28 mouse cellular contexts compared by ENCODE assay signal in the genomic region with DNA sequence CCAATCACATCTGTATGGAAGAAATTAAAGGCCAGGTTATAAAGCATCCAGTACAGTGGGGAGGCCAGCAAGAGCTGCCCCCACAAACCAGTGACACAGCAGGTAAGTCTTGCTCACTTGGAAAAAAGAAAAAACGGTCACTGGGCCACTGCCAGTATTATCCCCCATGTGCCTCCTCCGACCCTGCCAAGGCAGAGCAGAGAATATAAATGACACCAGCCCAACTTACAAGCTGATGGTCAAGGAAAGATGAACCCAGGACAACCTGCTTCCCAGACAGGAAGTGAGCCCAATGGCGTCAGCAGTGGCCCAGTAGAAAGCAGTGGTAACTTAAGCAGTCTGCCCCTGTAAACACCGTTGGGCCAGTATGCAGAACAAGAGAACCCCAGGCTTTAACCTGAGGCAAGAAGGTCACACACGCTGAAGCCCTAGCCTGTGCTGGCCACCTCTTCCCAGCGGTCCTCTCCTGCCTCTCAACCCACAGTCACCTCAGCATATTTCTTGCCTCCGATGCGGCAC.
DNase-seq lines count a peak whose midpoint lies in the region; ATAC-seq and TF ChIP-seq lines count a peak whose summit lies in the region.
"Had no signal": no experiment of that assay in that cellular context is flagged by ENCODE, and none has a peak within 500 bp of the region (broad histone marks: within the 10 kb centered on the region; RNA-seq: fewer than 3 reads in every experiment).

No protein-coding gene starts in this region.

- TF ChIP-seq CTCF in gastrocnemius, adult 2 months (IDR thresholded peaks at IDR 0.05) = no peak
- no peak for TF ChIP-seq CTCF in left cerebral cortex, adult 2 months (IDR thresholded peaks at IDR 0.05)

- intact Hi-C loops in gastrocnemius, adult 2 months (cut with DNase I) = no loop called here
- intact Hi-C loops in left cerebral cortex, adult 2 months (cut with DNase I) = no loop called here

- peak; percentile 29 to 37; a peak in 3 of 4 replicates for ATAC-seq in hematopoietic stem cell, adult 5-6 weeks (replicated peaks in 1 of 2; ENCODE audit: insufficient read depth in 1 of 2, low FRiP score in 2 of 2, low TSS enrichment in 1 of 2, low read depth in 1 of 2, poor library complexity in 2 of 2, severe bottlenecking in 2 of 2)
- ATAC-seq: forebrain, embryonic 15.5 days; hindbrain, postnatal 0 days; inflammation-experienced regulatory T-cells, adult 6 months; intestine, embryonic 16.5 days had no signal

- peak; percentile 81 for DNase-seq in gastrocnemius, adult 2 months
- DNase-seq in gastrocnemius, postnatal 10 days = no peak
- DNase-seq in left cerebral cortex, adult 2 months (ENCODE audit: extremely low spot score in 1 of 2, low spot score in 2 of 2) = no peak
- no peak for DNase-seq in left cerebral cortex, adult 8-10 months (ENCODE audit: low spot score in 2 of 2)
- DNase-seq in adrenal gland, postnatal 14 days = no peak
- DNase-seq in kidney, adult 8-10 months = no peak
- DNase-seq: adrenal gland, adult 2 months; adrenal gland, postnatal 25 days; B cell, adult 2 months; cerebellum, adult 18-20 months; cerebellum, adult 9-10 months; embryo, embryonic 11 days; heart, adult 2 months; heart, postnatal 14 days; heart, postnatal 4 days; kidney, adult 18-20 months had no signal

- H3K27ac ChIP-seq in gastrocnemius, adult 2 months = peak overlapping the region; percentile 95
- peak overlapping the region; percentile 45 for H3K27ac ChIP-seq in left cerebral cortex, adult 2 months
- H3K27ac ChIP-seq: embryonic facial prominence, embryonic 13.5 days; forebrain, embryonic 12.5 days; forebrain, embryonic 15.5 days; heart, adult 2 months; heart, embryonic 10.5 days; heart, embryonic 13.5 days; hindbrain, embryonic 14.5 days; hindbrain, postnatal 0 days had no signal

- H3K4me3 ChIP-seq in gastrocnemius, adult 2 months = peak overlapping the region; percentile 38
- H3K4me3 ChIP-seq in left cerebral cortex, adult 2 months = no peak overlapping the region
- H3K4me3 ChIP-seq: embryonic facial prominence, embryonic 10.5 days; embryonic facial prominence, embryonic 13.5 days; erythroblast, embryonic 14.5 days; forebrain, embryonic 12.5 days; forebrain, embryonic 15.5 days; heart, adult 2 months; heart, embryonic 10.5 days; heart, embryonic 13.5 days had no signal
